Mouse (Mus musculus) kidney, embryonic 15.5 days (tissue): ENCODE results near the gene Dhx37. TPM values are rescaled to one million over a fixed set of nuclear protein-coding genes. Genes with fewer than 3 reads are reported as not detected.

Experiments used
- ATAC-seq: fragments of 200-750 bp; cut with Nextera tagmentation; replicated peaks from 2 replicates; pipeline ENCODE4 v1.8.0; 2017; ENCODE audit warnings: moderate TSS enrichment; ENCODE audit not compliant: low FRiP score
- H3K27ac ChIP-seq: fragments of 300-500 bp; sonication (generic); 2 replicates; pipeline ENCODE4 v1.5.1; 2015; ENCODE audit warnings: mild to moderate bottlenecking, inconsistent platforms
- H3K27me3 ChIP-seq: fragments of 300-500 bp; sonication (generic); 2 replicates; pipeline ENCODE4 v1.6.1; 2015; ENCODE audit warnings: inconsistent platforms
- H3K36me3 ChIP-seq: fragments of 300-500 bp; sonication (generic); 2 replicates; pipeline ENCODE4 v1.6.1; 2015; ENCODE audit warnings: inconsistent platforms
- H3K4me1 ChIP-seq: fragments of 300-500 bp; sonication (generic); 2 replicates; pipeline ENCODE4 v1.6.1; 2015; ENCODE audit warnings: inconsistent platforms
- H3K4me2 ChIP-seq: fragments of 300-500 bp; sonication (generic); 2 replicates; pipeline ENCODE4 v1.6.1; 2015; ENCODE audit warnings: moderate library complexity, mild to moderate bottlenecking, inconsistent platforms
- H3K4me3 ChIP-seq: fragments of 300-500 bp; sonication (generic); replicated peaks from 2 replicates; pipeline ENCODE4 v1.5.1; 2015; ENCODE audit warnings: mild to moderate bottlenecking, inconsistent platforms
- H3K9ac ChIP-seq: fragments of 300-500 bp; sonication (generic); 2 replicates; pipeline ENCODE4 v1.6.1; 2015; ENCODE audit warnings: mild to moderate bottlenecking, inconsistent platforms
- H3K9me3 ChIP-seq: fragments of 300-500 bp; sonication (generic); replicated peaks from 2 replicates; pipeline ENCODE4 v1.6.1; 2016; ENCODE audit warnings: inconsistent platforms
- WGBS: fragments of 180-500 bp; shearing (Covaris S2); methylation state at CpG from one replicate; pipeline ENCODE4 v1.1.7; 2015; ENCODE audit warnings: mixed read lengths; 5-methylcytosine and 5-hydroxymethylcytosine counted together
- microRNA-seq: library from miRNA; unstranded; fragments of <30 nt; microRNA quantifications from one replicate; pipeline ENCODE4, GENCODE M21; 2016
- polyA plus RNA-seq: library from polyadenylated mRNA; unstranded; fragments of >200 nt; fragmentation: Nextera tagmentation; extraction: Ambion mirVana; gene quantifications from 2 replicates; pipeline ENCODE4 v1.2.1, GENCODE M21; 2015

Dhx37 gene
- polyA plus RNA-seq, 1 experiment from 2014 or later: 15.6 TPM

DNA sequence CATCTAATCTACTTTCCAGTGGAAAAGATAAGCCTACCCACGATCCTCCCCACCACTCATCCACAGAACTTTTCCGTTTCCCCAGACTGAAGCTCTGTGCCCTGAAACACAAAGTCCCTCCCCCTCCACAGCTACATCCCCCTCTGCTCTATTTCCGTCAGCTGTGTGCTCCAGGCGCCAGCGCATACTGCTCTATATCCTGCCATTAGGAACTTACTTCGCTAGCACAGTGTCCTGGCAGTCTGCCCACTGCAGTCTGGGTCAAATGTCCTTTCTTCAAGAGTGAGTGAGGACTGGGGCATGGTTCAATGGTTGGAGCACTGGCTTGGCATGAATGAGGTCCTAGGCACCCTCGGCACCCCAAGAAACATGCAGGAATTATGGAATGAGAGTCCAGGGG is 70.0 kb downstream of the Dhx37 start:
- no peaks in the 10 kb centered on the region for H3K27me3 ChIP-seq
- 0 out of 2 replicates have a peak overlapping the region, but pooled peaks have one; percentile 34 for H3K27ac ChIP-seq
- no peak overlapping the region for H3K4me2 ChIP-seq
- H3K9me3 ChIP-seq: no peaks in the 10 kb centered on the region
- peaks cover 5% of the 10 kb centered on the region; the same call in 1 of the 2 replicates for H3K4me1 ChIP-seq
- ATAC-seq: peak; percentile 63
- H3K4me3 ChIP-seq: no peak overlapping the region
- no peaks in the 10 kb centered on the region for H3K36me3 ChIP-seq
- H3K9ac ChIP-seq: no peak overlapping the region
- WGBS: 55% methylated on average over 7 of the region's 7 CpGs

Small RNA genes within 50 kb of the gene (microRNA-seq; reads per million reads assigned to microRNA genes)
- not detected for gene Gm27551

Other genes with a start within 250 kb of the Dhx37 start
- gene Scarb1, start 93.0 kb downstream of the Dhx37 start, polyA plus RNA-seq: 67.6 and 97.9 TPM in 2 replicates
- 0.31 and 0.49 TPM in 2 replicates for gene Gm10382, start 44.8 kb downstream of the Dhx37 start, polyA plus RNA-seq
- 1,049 and 1,140 TPM in 2 replicates for gene Ubc, start 43.9 kb downstream of the Dhx37 start, polyA plus RNA-seq
- 41.5 and 42.0 TPM in 2 replicates for gene Bri3bp, start 7.4 kb upstream of the Dhx37 start, polyA plus RNA-seq
- 36.0 and 40.7 TPM in 2 replicates for gene Aacs, start 41.7 kb upstream of the Dhx37 start, polyA plus RNA-seq
- gene Tmem132b, start 97.7 kb upstream of the Dhx37 start, polyA plus RNA-seq: 0.32 and 0.36 TPM in 2 replicates